Mouse (Mus musculus): Measurements from ENCODE around the gene Yipf4. TPM values are rescaled to one million over a fixed set of nuclear protein-coding genes. Genes with fewer than 3 reads are reported as not detected.

The Yipf4 gene
- polyA plus RNA-seq, 1 experiment from 2014 or later, result 88.8 TPM

GRCm38 (mm10) chr17:74480361-74481069 lies 8.8 kb upstream of the Yipf4 start:
- H3K9me3 ChIP-seq (ENCODE audit: control insufficient read depth, low read length), result no peaks in the 10 kb centered on the region
- DNase-seq (ENCODE audit: low spot score), result no peak
- no peaks in the 10 kb centered on the region for H3K27me3 ChIP-seq (ENCODE audit: control insufficient read depth, insufficient read depth, low read length)
- H3K9ac ChIP-seq (ENCODE audit: low read length), result no peak overlapping the region
- H3K4me1 ChIP-seq (replicated peaks; ENCODE audit: control insufficient read depth, insufficient read depth), result no peaks in the 10 kb centered on the region
- WGBS, result 84% methylated on average over 14 of the region's 14 CpGs
- no peak overlapping the region for H3K4me3 ChIP-seq (ENCODE audit: low read depth, low read length)
- ATAC-seq (ENCODE audit: low FRiP score, low TSS enrichment), result no peak
- no peaks in the 10 kb centered on the region for H3K36me3 ChIP-seq (ENCODE audit: control insufficient read depth, insufficient read depth, low read length)
- H3K27ac ChIP-seq (replicated peaks), result no peak overlapping the region
- no peak for TF ChIP-seq CTCF (IDR thresholded peaks at IDR 0.05; ENCODE audit: low read depth)
- no peak for TF ChIP-seq EP300 (optimal IDR thresholded peaks at IDR 0.05)
- H3K4me2 ChIP-seq (replicated peaks; ENCODE audit: low read depth), result no peak overlapping the region

- no peaks in the 10 kb centered on the region for H3K9me3 ChIP-seq (ENCODE audit: control insufficient read depth, low read length)
Observed at GRCm38 (mm10) chr17:74489901-74490220, 568 bp downstream of the Yipf4 start.

GRCm38 (mm10) chr17:74491565-74491964 lies 2.3 kb downstream of the Yipf4 start:
- H3K4me3 ChIP-seq (ENCODE audit: low read depth, low read length), result no peak overlapping the region
- ATAC-seq (ENCODE audit: low FRiP score, low TSS enrichment) (no peak), DNase-seq (ENCODE audit: low spot score) (no peak)
- H3K27ac ChIP-seq (replicated peaks), result no peak overlapping the region
- TF ChIP-seq CTCF (IDR thresholded peaks at IDR 0.05; ENCODE audit: low read depth) (no peak), EP300 (optimal IDR thresholded peaks at IDR 0.05) (no peak)
- no peaks in the 10 kb centered on the region for H3K9me3 ChIP-seq (ENCODE audit: control insufficient read depth, low read length)
- 88% methylated on average over 3 of the region's 3 CpGs for WGBS
- no peak overlapping the region for H3K4me2 ChIP-seq (replicated peaks; ENCODE audit: low read depth)
- no peaks in the 10 kb centered on the region for H3K27me3 ChIP-seq (ENCODE audit: control insufficient read depth, insufficient read depth, low read length)
- no peaks in the 10 kb centered on the region for H3K4me1 ChIP-seq (replicated peaks; ENCODE audit: control insufficient read depth, insufficient read depth)
- H3K9ac ChIP-seq (ENCODE audit: low read length), result no peak overlapping the region
- H3K36me3 ChIP-seq (ENCODE audit: control insufficient read depth, insufficient read depth, low read length), result peaks cover 11% of the 10 kb centered on the region; the same call in 1 of the 2 replicates

More at GRCm38 (mm10) chr17:74489901-74490220, 568 bp downstream of the Yipf4 start:
- H3K4me3 ChIP-seq (ENCODE audit: low read depth, low read length), result peak overlapping the region; percentile 92
- H3K4me1 ChIP-seq (replicated peaks; ENCODE audit: control insufficient read depth, insufficient read depth), result no peaks in the 10 kb centered on the region
- peak overlapping the region; percentile 95 for H3K9ac ChIP-seq (ENCODE audit: low read length)
- H3K4me2 ChIP-seq (replicated peaks; ENCODE audit: low read depth), result peak overlapping the region; percentile 65
- DNase-seq (ENCODE audit: low spot score), result no peak
- ATAC-seq (ENCODE audit: low FRiP score, low TSS enrichment), result no peak
- TF ChIP-seq CTCF (IDR thresholded peaks at IDR 0.05; ENCODE audit: low read depth), result no peak
- no peak for TF ChIP-seq EP300 (optimal IDR thresholded peaks at IDR 0.05)
- 1% methylated on average over 12 of the region's 12 CpGs for WGBS
- H3K27me3 ChIP-seq (ENCODE audit: control insufficient read depth, insufficient read depth, low read length), result no peaks in the 10 kb centered on the region
- peak overlapping the region; percentile 96 for H3K27ac ChIP-seq (replicated peaks)
- H3K36me3 ChIP-seq (ENCODE audit: control insufficient read depth, insufficient read depth, low read length), result peaks cover 5% of the 10 kb centered on the region; the same call in 1 of the 2 replicates

GRCm38 (mm10) chr17:74500204-74500603 lies 10.9 kb downstream of the Yipf4 start:
- H3K36me3 ChIP-seq (ENCODE audit: control insufficient read depth, insufficient read depth, low read length), result peaks cover 12% of the 10 kb centered on the region; the same call in 1 of the 2 replicates
- WGBS, result 52% methylated on average over 4 of the region's 4 CpGs
- H3K27me3 ChIP-seq (ENCODE audit: control insufficient read depth, insufficient read depth, low read length), result no peaks in the 10 kb centered on the region
- no peak overlapping the region for H3K27ac ChIP-seq (replicated peaks)
- DNase-seq (ENCODE audit: low spot score), result no peak
- H3K4me2 ChIP-seq (replicated peaks; ENCODE audit: low read depth), result no peak overlapping the region
- ATAC-seq (ENCODE audit: low FRiP score, low TSS enrichment), result no peak
- TF ChIP-seq EP300 (optimal IDR thresholded peaks at IDR 0.05) (no peak), CTCF (IDR thresholded peaks at IDR 0.05; ENCODE audit: low read depth) (no peak)
- no peaks in the 10 kb centered on the region for H3K9me3 ChIP-seq (ENCODE audit: control insufficient read depth, low read length)
- H3K9ac ChIP-seq (ENCODE audit: low read length), result no peak overlapping the region
- H3K4me1 ChIP-seq (replicated peaks; ENCODE audit: control insufficient read depth, insufficient read depth), result no peaks in the 10 kb centered on the region
- H3K4me3 ChIP-seq (ENCODE audit: low read depth, low read length), result no peak overlapping the region

GRCm38 (mm10) chr17:74501085-74501484 lies 11.8 kb downstream of the Yipf4 start:
- no peak for DNase-seq (ENCODE audit: low spot score)
- H3K4me2 ChIP-seq (replicated peaks; ENCODE audit: low read depth), result no peak overlapping the region
- H3K4me3 ChIP-seq (ENCODE audit: low read depth, low read length), result no peak overlapping the region
- ATAC-seq (ENCODE audit: low FRiP score, low TSS enrichment), result no peak
- no peaks in the 10 kb centered on the region for H3K4me1 ChIP-seq (replicated peaks; ENCODE audit: control insufficient read depth, insufficient read depth)
- H3K27me3 ChIP-seq (ENCODE audit: control insufficient read depth, insufficient read depth, low read length), result no peaks in the 10 kb centered on the region
- no peak overlapping the region for H3K27ac ChIP-seq (replicated peaks)
- H3K9ac ChIP-seq (ENCODE audit: low read length), result no peak overlapping the region
- TF ChIP-seq CTCF (IDR thresholded peaks at IDR 0.05; ENCODE audit: low read depth) (no peak), EP300 (optimal IDR thresholded peaks at IDR 0.05) (no peak)
- H3K9me3 ChIP-seq (ENCODE audit: control insufficient read depth, low read length), result no peaks in the 10 kb centered on the region
- peaks cover 11% of the 10 kb centered on the region; the same call in 1 of the 2 replicates for H3K36me3 ChIP-seq (ENCODE audit: control insufficient read depth, insufficient read depth, low read length)

GRCm38 (mm10) chr17:74507934-74508333 lies 18.6 kb downstream of the Yipf4 start:
- H3K4me1 ChIP-seq (replicated peaks; ENCODE audit: control insufficient read depth, insufficient read depth), result no peaks in the 10 kb centered on the region
- ATAC-seq (ENCODE audit: low FRiP score, low TSS enrichment) (no peak), DNase-seq (ENCODE audit: low spot score) (no peak)
- 66% methylated on average over 2 of the region's 2 CpGs for WGBS
- H3K4me3 ChIP-seq (ENCODE audit: low read depth, low read length), result no peak overlapping the region
- TF ChIP-seq CTCF (IDR thresholded peaks at IDR 0.05; ENCODE audit: low read depth) (no peak), EP300 (optimal IDR thresholded peaks at IDR 0.05) (no peak)
- no peaks in the 10 kb centered on the region for H3K9me3 ChIP-seq (ENCODE audit: control insufficient read depth, low read length)
- H3K27me3 ChIP-seq (ENCODE audit: control insufficient read depth, insufficient read depth, low read length), result no peaks in the 10 kb centered on the region
- H3K27ac ChIP-seq (replicated peaks), result no peak overlapping the region
- no peak overlapping the region for H3K9ac ChIP-seq (ENCODE audit: low read length)
- H3K4me2 ChIP-seq (replicated peaks; ENCODE audit: low read depth), result no peak overlapping the region
- H3K36me3 ChIP-seq (ENCODE audit: control insufficient read depth, insufficient read depth, low read length), result no peaks in the 10 kb centered on the region
